Mouse (Mus musculus) urinary bladder, postnatal 36 days (tissue): ENCODE results near the gene Samhd1.
A peak's percentile ranks its signal among the peaks of the same experiment; 100 is the strongest.
"Not testable (repeated sequence)": the region's sequence is repeated elsewhere in the genome, so short reads cannot be mapped to it uniquely, and the experiment has no call there.

Experiments
- DNase-seq, 2 experiments: peaks; one replicate each; pipeline ENCODE4 v3.0.0; 2022; ENCODE audit warnings: low spot score in 2 of 2, mixed read lengths in 1 of 2

The Samhd1 gene

GRCm38 (mm10) chr2:157135014-157135413, at the start of gene Samhd1:
Gene Samhd1, minus strand, starts transcription at chr2:157135265.
- peak; percentile 91 to 96 for DNase-seq

GRCm38 (mm10) chr2:157178167-157178566, 43.1 kb upstream of the Samhd1 start:
- no peak for DNase-seq

- no peak for DNase-seq
These were observed 41.2 kb upstream of the Samhd1 start for GRCm38 (mm10) chr2:157176248-157176647.

GRCm38 (mm10) chr2:157174416-157174815, 39.4 kb upstream of the Samhd1 start:
- no peak for DNase-seq

GRCm38 (mm10) chr2:157173555-157173954, 38.5 kb upstream of the Samhd1 start:
- DNase-seq, result no peak

- no peak for DNase-seq
These were observed 37.9 kb upstream of the Samhd1 start for GRCm38 (mm10) chr2:157172984-157173383.

- no peak for DNase-seq
These were observed 35.6 kb upstream of the Samhd1 start for GRCm38 (mm10) chr2:157170626-157171025.

- DNase-seq, result no peak
These were observed 35.1 kb upstream of the Samhd1 start for GRCm38 (mm10) chr2:157170166-157170565.

GRCm38 (mm10) chr2:157166371-157167080, 31.5 kb upstream of the Samhd1 start:
- DNase-seq, result no peak

GRCm38 (mm10) chr2:157165312-157166224, 30.5 kb upstream of the Samhd1 start:
- not testable (repeated sequence) for DNase-seq

GRCm38 (mm10) chr2:157164101-157164500, 29.0 kb upstream of the Samhd1 start:
- DNase-seq, result no peak

- DNase-seq, result no peak
These were observed 21.0 kb upstream of the Samhd1 start for GRCm38 (mm10) chr2:157156079-157156478.

- DNase-seq, result no peak
These were observed 18.2 kb upstream of the Samhd1 start for GRCm38 (mm10) chr2:157153235-157153634.

- no peak for DNase-seq
These were observed 13.4 kb upstream of the Samhd1 start for GRCm38 (mm10) chr2:157148417-157148816.

- DNase-seq, result no peak
These were observed 12.4 kb upstream of the Samhd1 start for GRCm38 (mm10) chr2:157147397-157148020.

GRCm38 (mm10) chr2:157145173-157145572, 10.1 kb upstream of the Samhd1 start:
- no peak for DNase-seq

- no peak for DNase-seq
These were observed 9.1 kb upstream of the Samhd1 start for GRCm38 (mm10) chr2:157144132-157144531.

GRCm38 (mm10) chr2:157141962-157142361, 6.9 kb upstream of the Samhd1 start:
- DNase-seq, result no peak

GRCm38 (mm10) chr2:157139251-157139802, 4.3 kb upstream of the Samhd1 start:
- no peak for DNase-seq

- no peak for DNase-seq
These were observed 3.7 kb upstream of the Samhd1 start for GRCm38 (mm10) chr2:157138808-157139207.

- no peak for DNase-seq
These were observed 3.1 kb upstream of the Samhd1 start for GRCm38 (mm10) chr2:157137959-157138731.
